Mouse (Mus musculus) bone marrow macrophage, adult 2 months (primary cell): ENCODE data around the gene Ano2.

ENCODE experiments used
- CTCF ChIP-seq: IDR thresholded peaks from 2 replicates; pipeline ENCODE4 v1.5.1; 2012; ENCODE audit warnings: low read depth, mild to moderate bottlenecking, low read length, moderate library complexity
- POLR2A ChIP-seq: IDR thresholded peaks from 2 replicates; pipeline ENCODE4 v1.6.1; 2012; ENCODE audit warnings: mild to moderate bottlenecking, low read depth, low read length, borderline replicate concordance

GRCm38 (mm10) chr6:125931926-125932325 lies 241.7 kb downstream of the Ano2 start:
- no peak for TF ChIP-seq CTCF
- TF ChIP-seq POLR2A: no peak
